Mouse (Mus musculus): Measurements from ENCODE around the gene Elp4. TPM values are rescaled to one million over a fixed set of nuclear protein-coding genes. Genes with fewer than 3 reads are reported as not detected.
A peak's percentile ranks its signal among the peaks of the same experiment; 100 is the strongest.

The Elp4 gene
- polyA plus RNA-seq (2015; fragmentation: Nextera tagmentation; extraction: Ambion mirVana): 34.3 and 37.0 TPM in 2 replicates

- peak within 1 kb of the TSS; percentile 77 for H3K4me2 ChIP-seq (ENCODE audit: low read depth, low read length)
- under 1% methylated on average over 39 of the region's 39 CpGs for WGBS
- H3K9me3 ChIP-seq (ENCODE audit: control insufficient read depth, low read length): no peaks in the 10 kb centered on the region
- H3K4me3 ChIP-seq (ENCODE audit: low read length): peak within 1 kb of the TSS; percentile 72
- no peaks in the 10 kb centered on the region for H3K36me3 ChIP-seq (ENCODE audit: control insufficient read depth, insufficient read depth, low read length)
- no peaks in the 10 kb centered on the region for H3K27me3 ChIP-seq (ENCODE audit: control insufficient read depth, insufficient read depth, low read depth, low read length)
- peak within 1 kb of the TSS; percentile 80 for H3K9ac ChIP-seq (ENCODE audit: low read length)
- H3K27ac ChIP-seq (ENCODE audit: low read length): peak within 1 kb of the TSS; percentile 38; the same call in 1 of the 2 replicates
- H3K4me1 ChIP-seq (replicated peaks; ENCODE audit: control insufficient read depth, insufficient read depth, low read length): peaks cover 3% of the 10 kb centered on the region; the same call in 1 of the 2 replicates
- peak; percentile 100 for ATAC-seq (ENCODE audit: low read depth)
These were observed at the start of gene Elp4, which contains the start of gene Immp1l for GRCm38 (mm10) chr2:105903896-105904756. Gene Elp4, minus strand, starts transcription at chr2:105904564. Gene Immp1l, plus strand, starts transcription at chr2:105904638.

- H3K36me3 ChIP-seq (ENCODE audit: control insufficient read depth, insufficient read depth, low read length): no peaks in the 10 kb centered on the region
- H3K9me3 ChIP-seq (ENCODE audit: control insufficient read depth, low read length): no peaks in the 10 kb centered on the region
- no peak overlapping the region for H3K4me3 ChIP-seq (ENCODE audit: low read length)
- no peaks in the 10 kb centered on the region for H3K27me3 ChIP-seq (ENCODE audit: control insufficient read depth, insufficient read depth, low read depth, low read length)
- no peak overlapping the region for H3K4me2 ChIP-seq (ENCODE audit: low read depth, low read length)
- 71% methylated on average over 4 of the region's 4 CpGs for WGBS
- no peaks in the 10 kb centered on the region for H3K4me1 ChIP-seq (replicated peaks; ENCODE audit: control insufficient read depth, insufficient read depth, low read length)
- H3K27ac ChIP-seq (ENCODE audit: low read length): no peak overlapping the region
- ATAC-seq (ENCODE audit: low read depth): no peak
- H3K9ac ChIP-seq (ENCODE audit: low read length): no peak overlapping the region
These were observed 49.5 kb upstream of the Elp4 start for GRCm38 (mm10) chr2:105953862-105954261.

- H3K9ac ChIP-seq (ENCODE audit: low read length): no peak overlapping the region
- H3K4me3 ChIP-seq (ENCODE audit: low read length): no peak overlapping the region
- no peak for ATAC-seq (ENCODE audit: low read depth)
- no peaks in the 10 kb centered on the region for H3K36me3 ChIP-seq (ENCODE audit: control insufficient read depth, insufficient read depth, low read length)
- no peak overlapping the region for H3K4me2 ChIP-seq (ENCODE audit: low read depth, low read length)
- no peaks in the 10 kb centered on the region for H3K9me3 ChIP-seq (ENCODE audit: control insufficient read depth, low read length)
- no peaks in the 10 kb centered on the region for H3K27me3 ChIP-seq (ENCODE audit: control insufficient read depth, insufficient read depth, low read depth, low read length)
- 66% methylated on average over 1 of the region's 1 CpGs for WGBS
- no peaks in the 10 kb centered on the region for H3K4me1 ChIP-seq (replicated peaks; ENCODE audit: control insufficient read depth, insufficient read depth, low read length)
- H3K27ac ChIP-seq (ENCODE audit: low read length): no peak overlapping the region
These were observed 47.1 kb upstream of the Elp4 start for GRCm38 (mm10) chr2:105951350-105951940.

- Histone ChIP-seq H3K9ac (ENCODE audit: low read length) (no peak overlapping the region), H3K36me3 (ENCODE audit: control insufficient read depth, insufficient read depth, low read length) (no peaks in the 10 kb centered on the region), H3K4me2 (ENCODE audit: low read depth, low read length) (no peak overlapping the region), H3K4me1 (replicated peaks; ENCODE audit: control insufficient read depth, insufficient read depth, low read length) (no peaks in the 10 kb centered on the region), H3K9me3 (ENCODE audit: control insufficient read depth, low read length) (no peaks in the 10 kb centered on the region), H3K27me3 (ENCODE audit: control insufficient read depth, insufficient read depth, low read depth, low read length) (no peaks in the 10 kb centered on the region), H3K27ac (ENCODE audit: low read length) (no peak overlapping the region), H3K4me3 (ENCODE audit: low read length) (no peak overlapping the region)
- WGBS: 95% methylated on average over 2 of the region's 2 CpGs
- no peak for ATAC-seq (ENCODE audit: low read depth)
These were observed 45.8 kb upstream of the Elp4 start for GRCm38 (mm10) chr2:105950131-105950530.

- Histone ChIP-seq H3K4me3 (ENCODE audit: low read length) (no peak overlapping the region), H3K9ac (ENCODE audit: low read length) (no peak overlapping the region), H3K27ac (ENCODE audit: low read length) (no peak overlapping the region), H3K36me3 (ENCODE audit: control insufficient read depth, insufficient read depth, low read length) (no peaks in the 10 kb centered on the region), H3K27me3 (ENCODE audit: control insufficient read depth, insufficient read depth, low read depth, low read length) (no peaks in the 10 kb centered on the region), H3K4me2 (ENCODE audit: low read depth, low read length) (no peak overlapping the region), H3K9me3 (ENCODE audit: control insufficient read depth, low read length) (no peaks in the 10 kb centered on the region), H3K4me1 (replicated peaks; ENCODE audit: control insufficient read depth, insufficient read depth, low read length) (no peaks in the 10 kb centered on the region)
- 82% methylated on average over 5 of the region's 5 CpGs for WGBS
- ATAC-seq (ENCODE audit: low read depth): no peak
These were observed 13.4 kb upstream of the Elp4 start for GRCm38 (mm10) chr2:105917623-105918346.

- Histone ChIP-seq H3K4me2 (ENCODE audit: low read depth, low read length) (no peak overlapping the region), H3K27me3 (ENCODE audit: control insufficient read depth, insufficient read depth, low read depth, low read length) (no peaks in the 10 kb centered on the region), H3K4me3 (ENCODE audit: low read length) (no peak overlapping the region), H3K36me3 (ENCODE audit: control insufficient read depth, insufficient read depth, low read length) (no peaks in the 10 kb centered on the region), H3K9me3 (ENCODE audit: control insufficient read depth, low read length) (no peaks in the 10 kb centered on the region), H3K4me1 (replicated peaks; ENCODE audit: control insufficient read depth, insufficient read depth, low read length) (no peaks in the 10 kb centered on the region), H3K27ac (ENCODE audit: low read length) (no peak overlapping the region), H3K9ac (ENCODE audit: low read length) (no peak overlapping the region)
- ATAC-seq (ENCODE audit: low read depth): no peak
- WGBS: 81% methylated on average over 1 of the region's 1 CpGs
These were observed 12.3 kb upstream of the Elp4 start for GRCm38 (mm10) chr2:105916671-105917070.

- no peak overlapping the region for H3K9ac ChIP-seq (ENCODE audit: low read length)
- WGBS: 89% methylated on average over 6 of the region's 6 CpGs
- no peak for ATAC-seq (ENCODE audit: low read depth)
These were observed 9.4 kb upstream of the Elp4 start for GRCm38 (mm10) chr2:105913655-105914366.

GRCm38 (mm10) chr2:105910611-105911010, 6.2 kb upstream of the Elp4 start:
- Histone ChIP-seq H3K27me3 (ENCODE audit: control insufficient read depth, insufficient read depth, low read depth, low read length) (no peaks in the 10 kb centered on the region), H3K4me2 (ENCODE audit: low read depth, low read length) (no peak overlapping the region), H3K4me1 (replicated peaks; ENCODE audit: control insufficient read depth, insufficient read depth, low read length) (no peaks in the 10 kb centered on the region), H3K36me3 (ENCODE audit: control insufficient read depth, insufficient read depth, low read length) (no peaks in the 10 kb centered on the region), H3K9me3 (ENCODE audit: control insufficient read depth, low read length) (no peaks in the 10 kb centered on the region), H3K4me3 (ENCODE audit: low read length) (no peak overlapping the region), H3K9ac (ENCODE audit: low read length) (no peak overlapping the region), H3K27ac (ENCODE audit: low read length) (no peak overlapping the region)
- 88% methylated on average over 3 of the region's 3 CpGs for WGBS
- ATAC-seq (ENCODE audit: low read depth): no peak

More at GRCm38 (mm10) chr2:105913655-105914366, 9.4 kb upstream of the Elp4 start:
- H3K4me2 ChIP-seq (ENCODE audit: low read depth, low read length): no peak overlapping the region
- no peaks in the 10 kb centered on the region for H3K27me3 ChIP-seq (ENCODE audit: control insufficient read depth, insufficient read depth, low read depth, low read length)
- no peak overlapping the region for H3K27ac ChIP-seq (ENCODE audit: low read length)
- H3K9me3 ChIP-seq (ENCODE audit: control insufficient read depth, low read length): no peaks in the 10 kb centered on the region
- H3K4me3 ChIP-seq (ENCODE audit: low read length): no peak overlapping the region
- no peaks in the 10 kb centered on the region for H3K36me3 ChIP-seq (ENCODE audit: control insufficient read depth, insufficient read depth, low read length)
- H3K4me1 ChIP-seq (replicated peaks; ENCODE audit: control insufficient read depth, insufficient read depth, low read length): no peaks in the 10 kb centered on the region
